Mouse (Mus musculus): ENCODE measurements around the gene Bcl9l. TPM values are rescaled to one million over a fixed set of nuclear protein-coding genes. Genes with fewer than 3 reads are reported as not detected.

The Bcl9l gene
- polyA plus RNA-seq, 1 experiment from 2014 or later = 12.3 TPM

GRCm38 (mm10) chr9:44515891-44516290 lies 33.3 kb downstream of the Bcl9l start:
- H3K9me3 ChIP-seq (replicated peaks) = no peaks in the 10 kb centered on the region
- H3K9ac ChIP-seq = no peak overlapping the region
- no peaks in the 10 kb centered on the region for H3K36me3 ChIP-seq
- peaks cover 20% of the 10 kb centered on the region for H3K4me1 ChIP-seq (replicated peaks)
- 78% methylated on average over 5 of the region's 5 CpGs for WGBS
- H3K4me3 ChIP-seq = no peak overlapping the region
- no peaks in the 10 kb centered on the region for H3K27me3 ChIP-seq (replicated peaks)
- no peak overlapping the region for H3K27ac ChIP-seq (ENCODE audit: poor library complexity, severe bottlenecking)
- no peak overlapping the region for H3K4me2 ChIP-seq
- no peak for ATAC-seq (ENCODE audit: insufficient number of reproducible peaks, low FRiP score)

GRCm38 (mm10) chr9:44517368-44517767 lies 34.7 kb downstream of the Bcl9l start:
- Histone ChIP-seq H3K4me2 (no peak overlapping the region), H3K36me3 (no peaks in the 10 kb centered on the region), H3K27ac (ENCODE audit: poor library complexity, severe bottlenecking) (no peak overlapping the region), H3K9me3 (replicated peaks) (no peaks in the 10 kb centered on the region), H3K9ac (no peak overlapping the region), H3K4me1 (replicated peaks) (peaks cover 7% of the 10 kb centered on the region), H3K27me3 (replicated peaks) (no peaks in the 10 kb centered on the region), H3K4me3 (no peak overlapping the region)
- no peak for ATAC-seq (ENCODE audit: insufficient number of reproducible peaks, low FRiP score)
- WGBS = 47% methylated on average over 4 of the region's 4 CpGs

- H3K9ac ChIP-seq = no peak overlapping the region
- no peak overlapping the region for H3K4me2 ChIP-seq
- WGBS = 64% methylated on average over 7 of the region's 7 CpGs
- H3K9me3 ChIP-seq (replicated peaks) = no peaks in the 10 kb centered on the region
- no peak overlapping the region for H3K27ac ChIP-seq (ENCODE audit: poor library complexity, severe bottlenecking)
- no peaks in the 10 kb centered on the region for H3K36me3 ChIP-seq
- no peak for ATAC-seq (ENCODE audit: insufficient number of reproducible peaks, low FRiP score)
- peaks cover 6% of the 10 kb centered on the region for H3K4me1 ChIP-seq (replicated peaks)
- H3K4me3 ChIP-seq = no peak overlapping the region
- H3K27me3 ChIP-seq (replicated peaks) = no peaks in the 10 kb centered on the region
Measured at GRCm38 (mm10) chr9:44518068-44518467, 35.4 kb downstream of the Bcl9l start.

GRCm38 (mm10) chr9:44521927-44522326 lies 39.3 kb downstream of the Bcl9l start:
- no peak for ATAC-seq (ENCODE audit: insufficient number of reproducible peaks, low FRiP score)
- Histone ChIP-seq H3K36me3 (no peaks in the 10 kb centered on the region), H3K4me2 (no peak overlapping the region), H3K9me3 (replicated peaks) (no peaks in the 10 kb centered on the region), H3K27me3 (replicated peaks) (no peaks in the 10 kb centered on the region), H3K27ac (ENCODE audit: poor library complexity, severe bottlenecking) (no peak overlapping the region), H3K4me1 (replicated peaks) (peaks cover 6% of the 10 kb centered on the region; the same call in 1 of the 2 replicates), H3K4me3 (no peak overlapping the region), H3K9ac (no peak overlapping the region)
- 78% methylated on average over 10 of the region's 10 CpGs for WGBS

GRCm38 (mm10) chr9:44523686-44524085 lies 41.1 kb downstream of the Bcl9l start:
- WGBS = 74% methylated on average over 5 of the region's 5 CpGs
- no peak overlapping the region for H3K4me2 ChIP-seq
- no peaks in the 10 kb centered on the region for H3K36me3 ChIP-seq
- no peaks in the 10 kb centered on the region for H3K9me3 ChIP-seq (replicated peaks)
- no peak for ATAC-seq (ENCODE audit: insufficient number of reproducible peaks, low FRiP score)
- H3K4me1 ChIP-seq (replicated peaks) = no peaks in the 10 kb centered on the region
- no peaks in the 10 kb centered on the region for H3K27me3 ChIP-seq (replicated peaks)
- H3K27ac ChIP-seq (ENCODE audit: poor library complexity, severe bottlenecking) = no peak overlapping the region
- H3K9ac ChIP-seq = no peak overlapping the region
- no peak overlapping the region for H3K4me3 ChIP-seq

- no peaks in the 10 kb centered on the region for H3K9me3 ChIP-seq (replicated peaks)
- 69% methylated on average over 5 of the region's 5 CpGs for WGBS
- ATAC-seq (ENCODE audit: insufficient number of reproducible peaks, low FRiP score) = no peak
Measured at GRCm38 (mm10) chr9:44524235-44524826, 41.7 kb downstream of the Bcl9l start.

GRCm38 (mm10) chr9:44525001-44525400 lies 42.4 kb downstream of the Bcl9l start:
- Histone ChIP-seq H3K4me1 (replicated peaks) (no peaks in the 10 kb centered on the region), H3K27ac (ENCODE audit: poor library complexity, severe bottlenecking) (no peak overlapping the region), H3K36me3 (no peaks in the 10 kb centered on the region), H3K4me3 (no peak overlapping the region), H3K27me3 (replicated peaks) (no peaks in the 10 kb centered on the region), H3K9ac (no peak overlapping the region), H3K9me3 (replicated peaks) (no peaks in the 10 kb centered on the region), H3K4me2 (no peak overlapping the region)
- 70% methylated on average over 3 of the region's 3 CpGs for WGBS
- no peak for ATAC-seq (ENCODE audit: insufficient number of reproducible peaks, low FRiP score)

More at GRCm38 (mm10) chr9:44524235-44524826, 41.7 kb downstream of the Bcl9l start:
- H3K27ac ChIP-seq (ENCODE audit: poor library complexity, severe bottlenecking) = no peak overlapping the region
- H3K4me1 ChIP-seq (replicated peaks) = no peaks in the 10 kb centered on the region
- no peak overlapping the region for H3K9ac ChIP-seq
- H3K36me3 ChIP-seq = no peaks in the 10 kb centered on the region
- no peak overlapping the region for H3K4me2 ChIP-seq
- no peaks in the 10 kb centered on the region for H3K27me3 ChIP-seq (replicated peaks)
- H3K4me3 ChIP-seq = no peak overlapping the region

- no peaks in the 10 kb centered on the region for H3K4me1 ChIP-seq (replicated peaks)
- ATAC-seq (ENCODE audit: insufficient number of reproducible peaks, low FRiP score) = no peak
- H3K27me3 ChIP-seq (replicated peaks) = no peaks in the 10 kb centered on the region
- no peak overlapping the region for H3K27ac ChIP-seq (ENCODE audit: poor library complexity, severe bottlenecking)
- H3K4me2 ChIP-seq = no peak overlapping the region
- H3K9me3 ChIP-seq (replicated peaks) = no peaks in the 10 kb centered on the region
- H3K9ac ChIP-seq = no peak overlapping the region
- 85% methylated on average over 8 of the region's 8 CpGs for WGBS
- H3K4me3 ChIP-seq = no peak overlapping the region
- H3K36me3 ChIP-seq = no peaks in the 10 kb centered on the region
Measured at GRCm38 (mm10) chr9:44525589-44525988, 43.0 kb downstream of the Bcl9l start.

- H3K27me3 ChIP-seq (replicated peaks) = no peaks in the 10 kb centered on the region
- no peak overlapping the region for H3K27ac ChIP-seq (ENCODE audit: poor library complexity, severe bottlenecking)
- ATAC-seq (ENCODE audit: insufficient number of reproducible peaks, low FRiP score) = no peak
- H3K4me1 ChIP-seq (replicated peaks) = no peaks in the 10 kb centered on the region
- H3K4me3 ChIP-seq = no peak overlapping the region
- H3K9ac ChIP-seq = no peak overlapping the region
- H3K9me3 ChIP-seq (replicated peaks) = 0 out of 2 replicates have a peak, but pooled peaks cover 3% of the 10 kb centered on the region
- WGBS = 57% methylated on average over 9 of the region's 9 CpGs
- H3K4me2 ChIP-seq = no peak overlapping the region
- no peaks in the 10 kb centered on the region for H3K36me3 ChIP-seq
Measured at GRCm38 (mm10) chr9:44526337-44527112, 43.9 kb downstream of the Bcl9l start.

GRCm38 (mm10) chr9:44528340-44528739 lies 45.7 kb downstream of the Bcl9l start:
- ATAC-seq (ENCODE audit: insufficient number of reproducible peaks, low FRiP score) = no peak

GRCm38 (mm10) chr9:44532991-44533580 lies 50.5 kb downstream of the Bcl9l start:
- Histone ChIP-seq H3K4me3 (no peak overlapping the region), H3K4me1 (replicated peaks) (peaks cover 9% of the 10 kb centered on the region), H3K9ac (no peak overlapping the region), H3K9me3 (replicated peaks) (0 out of 2 replicates have a peak, but pooled peaks cover 5% of the 10 kb centered on the region), H3K27ac (ENCODE audit: poor library complexity, severe bottlenecking) (no peak overlapping the region), H3K4me2 (no peak overlapping the region), H3K36me3 (no peaks in the 10 kb centered on the region), H3K27me3 (replicated peaks) (no peaks in the 10 kb centered on the region)
- WGBS = 79% methylated on average over 6 of the region's 6 CpGs
- no peak for ATAC-seq (ENCODE audit: insufficient number of reproducible peaks, low FRiP score)

More at GRCm38 (mm10) chr9:44528340-44528739, 45.7 kb downstream of the Bcl9l start:
- Histone ChIP-seq H3K9me3 (replicated peaks) (0 out of 2 replicates have a peak, but pooled peaks cover 5% of the 10 kb centered on the region), H3K27me3 (replicated peaks) (no peaks in the 10 kb centered on the region), H3K4me1 (replicated peaks) (no peaks in the 10 kb centered on the region), H3K4me2 (no peak overlapping the region), H3K9ac (no peak overlapping the region), H3K27ac (ENCODE audit: poor library complexity, severe bottlenecking) (no peak overlapping the region), H3K4me3 (no peak overlapping the region), H3K36me3 (no peaks in the 10 kb centered on the region)
- 52% methylated on average over 8 of the region's 8 CpGs for WGBS
